Mouse (Mus musculus): ENCODE measurements at regions not wholly inside any gene's neighbourhood (a gene's known extent, or its start where the extent isn't known, plus 50 kb on each side); places are given as distances from the start of the nearest gene placed in this dataset.

GRCm38 (mm10) chr6:52423581-52424107, 110.3 kb downstream of the Evx1 start:
- Histone ChIP-seq H3K4me1 (ENCODE audit: control insufficient read depth, insufficient read depth, low read length) (no peaks in the 10 kb centered on the region), H3K9ac (replicated peaks; ENCODE audit: low read depth, low read length) (no peak overlapping the region), H3K4me3 (ENCODE audit: low read depth, low read length) (no peak overlapping the region), H3K4me2 (ENCODE audit: low read depth, low read length) (no peak overlapping the region), H3K9me3 (ENCODE audit: control insufficient read depth, low read length) (no peaks in the 10 kb centered on the region), H3K36me3 (ENCODE audit: control insufficient read depth, insufficient read depth, low read length) (no peaks in the 10 kb centered on the region), H3K27ac (ENCODE audit: low read depth, low read length) (no peak overlapping the region), H3K27me3 (ENCODE audit: control insufficient read depth, insufficient read depth, low read length) (no peaks in the 10 kb centered on the region)
- no peak for ATAC-seq (ENCODE audit: low read depth)
- 84% methylated on average over 7 of the region's 7 CpGs for WGBS

DNA sequence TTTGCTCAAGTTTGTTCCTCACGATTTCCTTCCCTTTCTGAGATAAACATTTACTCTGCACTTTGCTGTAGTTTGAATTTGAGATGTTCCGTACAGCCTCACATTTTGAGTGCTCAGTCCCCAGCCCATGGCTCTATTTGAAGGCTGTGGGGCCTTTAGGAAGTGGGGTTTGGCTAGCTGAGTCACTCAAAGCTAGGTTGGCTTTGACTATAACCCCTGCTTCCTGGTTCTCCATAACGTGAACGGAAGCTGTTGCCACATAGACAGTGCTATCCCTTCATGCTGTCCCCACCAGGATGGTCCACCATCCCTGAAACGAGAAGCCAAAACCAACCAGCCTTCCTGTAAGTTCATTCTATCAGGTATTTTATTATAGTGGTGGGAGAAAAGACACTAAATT, 111.1 kb downstream of the Evx1 start:
- 90% methylated on average over 5 of the region's 5 CpGs for WGBS

DNA sequence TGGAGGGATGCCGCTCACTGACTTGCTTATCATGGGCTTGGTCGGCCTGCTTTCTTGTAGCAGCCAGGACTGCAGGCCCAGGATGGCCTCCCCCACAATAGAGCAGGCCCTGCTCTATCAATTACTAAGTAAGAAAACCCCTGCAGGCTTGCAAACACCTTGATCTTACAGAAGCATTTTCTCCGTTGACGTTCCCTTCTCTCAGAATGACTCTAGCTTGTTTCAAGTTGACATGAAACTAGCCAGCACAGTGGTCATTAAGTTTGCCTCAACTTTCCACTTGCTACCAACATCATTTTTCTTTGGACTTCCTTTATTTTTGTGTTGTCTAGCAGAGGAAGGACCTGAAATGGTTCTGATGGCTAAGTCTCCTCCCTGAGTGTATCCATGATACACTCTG, 111.8 kb downstream of the Evx1 start:
- WGBS: 99% methylated on average over 4 of the region's 4 CpGs
- no peak for ATAC-seq (ENCODE audit: low read depth)
- no peaks in the 10 kb centered on the region for H3K4me1 ChIP-seq (ENCODE audit: control insufficient read depth, insufficient read depth, low read length)
- no peak overlapping the region for H3K4me2 ChIP-seq (ENCODE audit: low read depth, low read length)
- H3K36me3 ChIP-seq (ENCODE audit: control insufficient read depth, insufficient read depth, low read length): no peaks in the 10 kb centered on the region
- H3K27ac ChIP-seq (ENCODE audit: low read depth, low read length): no peak overlapping the region
- H3K9me3 ChIP-seq (ENCODE audit: control insufficient read depth, low read length): no peaks in the 10 kb centered on the region
- no peaks in the 10 kb centered on the region for H3K27me3 ChIP-seq (ENCODE audit: control insufficient read depth, insufficient read depth, low read length)
- no peak overlapping the region for H3K9ac ChIP-seq (replicated peaks; ENCODE audit: low read depth, low read length)
- no peak overlapping the region for H3K4me3 ChIP-seq (ENCODE audit: low read depth, low read length)

More for the DNA sequence above, 111.1 kb downstream of the Evx1 start:
- Histone ChIP-seq H3K27ac (ENCODE audit: low read depth, low read length) (no peak overlapping the region), H3K4me1 (ENCODE audit: control insufficient read depth, insufficient read depth, low read length) (no peaks in the 10 kb centered on the region), H3K4me2 (ENCODE audit: low read depth, low read length) (no peak overlapping the region), H3K27me3 (ENCODE audit: control insufficient read depth, insufficient read depth, low read length) (no peaks in the 10 kb centered on the region), H3K9ac (replicated peaks; ENCODE audit: low read depth, low read length) (no peak overlapping the region), H3K36me3 (ENCODE audit: control insufficient read depth, insufficient read depth, low read length) (no peaks in the 10 kb centered on the region), H3K9me3 (ENCODE audit: control insufficient read depth, low read length) (no peaks in the 10 kb centered on the region), H3K4me3 (ENCODE audit: low read depth, low read length) (no peak overlapping the region)
- ATAC-seq (ENCODE audit: low read depth): no peak

GRCm38 (mm10) chr6:52428489-52429203, 115.3 kb downstream of the Evx1 start:
- no peaks in the 10 kb centered on the region for H3K9me3 ChIP-seq (ENCODE audit: control insufficient read depth, low read length)
- H3K4me2 ChIP-seq (ENCODE audit: low read depth, low read length): no peak overlapping the region
- 75% methylated on average over 11 of the region's 11 CpGs for WGBS
- H3K4me3 ChIP-seq (ENCODE audit: low read depth, low read length): no peak overlapping the region
- H3K4me1 ChIP-seq (ENCODE audit: control insufficient read depth, insufficient read depth, low read length): no peaks in the 10 kb centered on the region
- ATAC-seq (ENCODE audit: low read depth): no peak
- H3K27ac ChIP-seq (ENCODE audit: low read depth, low read length): no peak overlapping the region
- no peaks in the 10 kb centered on the region for H3K36me3 ChIP-seq (ENCODE audit: control insufficient read depth, insufficient read depth, low read length)
- H3K27me3 ChIP-seq (ENCODE audit: control insufficient read depth, insufficient read depth, low read length): no peaks in the 10 kb centered on the region
- no peak overlapping the region for H3K9ac ChIP-seq (replicated peaks; ENCODE audit: low read depth, low read length)

- Histone ChIP-seq H3K4me2 (ENCODE audit: low read depth, low read length) (no peak overlapping the region), H3K4me3 (ENCODE audit: low read depth, low read length) (no peak overlapping the region), H3K4me1 (ENCODE audit: control insufficient read depth, insufficient read depth, low read length) (no peaks in the 10 kb centered on the region), H3K36me3 (ENCODE audit: control insufficient read depth, insufficient read depth, low read length) (no peaks in the 10 kb centered on the region), H3K9ac (replicated peaks; ENCODE audit: low read depth, low read length) (no peak overlapping the region), H3K27ac (ENCODE audit: low read depth, low read length) (no peak overlapping the region), H3K27me3 (ENCODE audit: control insufficient read depth, insufficient read depth, low read length) (no peaks in the 10 kb centered on the region), H3K9me3 (ENCODE audit: control insufficient read depth, low read length) (no peaks in the 10 kb centered on the region)
- 81% methylated on average over 5 of the region's 5 CpGs for WGBS
- no peak for ATAC-seq (ENCODE audit: low read depth)
Observed at GRCm38 (mm10) chr6:52429204-52429552, 115.9 kb downstream of the Evx1 start.

- Histone ChIP-seq H3K4me1 (ENCODE audit: control insufficient read depth, insufficient read depth, low read length) (no peaks in the 10 kb centered on the region), H3K4me2 (ENCODE audit: low read depth, low read length) (no peak overlapping the region), H3K27me3 (ENCODE audit: control insufficient read depth, insufficient read depth, low read length) (no peaks in the 10 kb centered on the region), H3K9me3 (ENCODE audit: control insufficient read depth, low read length) (no peaks in the 10 kb centered on the region), H3K4me3 (ENCODE audit: low read depth, low read length) (no peak overlapping the region), H3K27ac (ENCODE audit: low read depth, low read length) (no peak overlapping the region), H3K9ac (replicated peaks; ENCODE audit: low read depth, low read length) (no peak overlapping the region), H3K36me3 (ENCODE audit: control insufficient read depth, insufficient read depth, low read length) (no peaks in the 10 kb centered on the region)
- WGBS: 79% methylated on average over 2 of the region's 2 CpGs
- no peak for ATAC-seq (ENCODE audit: low read depth)
Observed at GRCm38 (mm10) chr6:52433234-52433633, 119.9 kb downstream of the Evx1 start.

DNA sequence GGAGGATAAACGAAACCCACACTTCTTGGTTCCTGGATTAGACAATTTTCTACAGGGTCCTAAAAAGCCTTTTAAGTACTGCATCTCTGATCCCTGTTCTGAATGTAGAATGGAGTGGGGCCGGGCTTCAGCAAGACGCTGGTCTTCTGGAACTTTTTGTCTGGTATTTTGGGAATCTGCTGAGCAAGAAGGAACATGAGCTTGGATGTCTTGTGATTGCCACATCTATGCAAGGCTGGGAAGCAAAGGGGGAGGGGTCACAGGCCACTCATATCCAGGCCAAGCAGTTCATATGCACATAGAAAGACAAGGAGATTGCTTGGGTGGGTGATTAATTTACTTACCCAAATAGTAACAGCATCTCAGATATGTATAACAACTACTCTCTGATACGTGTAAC, 121.5 kb downstream of the Evx1 start:
- H3K27ac ChIP-seq (ENCODE audit: low read depth, low read length): no peak overlapping the region
- H3K4me1 ChIP-seq (ENCODE audit: control insufficient read depth, insufficient read depth, low read length): no peaks in the 10 kb centered on the region
- no peak overlapping the region for H3K4me2 ChIP-seq (ENCODE audit: low read depth, low read length)
- no peak overlapping the region for H3K9ac ChIP-seq (replicated peaks; ENCODE audit: low read depth, low read length)
- WGBS: 85% methylated on average over 4 of the region's 4 CpGs
- no peaks in the 10 kb centered on the region for H3K36me3 ChIP-seq (ENCODE audit: control insufficient read depth, insufficient read depth, low read length)
- H3K9me3 ChIP-seq (ENCODE audit: control insufficient read depth, low read length): no peaks in the 10 kb centered on the region
- H3K27me3 ChIP-seq (ENCODE audit: control insufficient read depth, insufficient read depth, low read length): no peaks in the 10 kb centered on the region
- no peak overlapping the region for H3K4me3 ChIP-seq (ENCODE audit: low read depth, low read length)
- no peak for ATAC-seq (ENCODE audit: low read depth)

GRCm38 (mm10) chr6:52435358-52435757, 122.1 kb downstream of the Evx1 start:
- H3K9ac ChIP-seq (replicated peaks; ENCODE audit: low read depth, low read length): no peak overlapping the region
- H3K4me2 ChIP-seq (ENCODE audit: low read depth, low read length): no peak overlapping the region
- 88% methylated on average over 5 of the region's 5 CpGs for whole genome bisulfite sequencing
- ATAC-seq (ENCODE audit: low read depth): no peak
- no peaks in the 10 kb centered on the region for H3K4me1 ChIP-seq (ENCODE audit: control insufficient read depth, insufficient read depth, low read length)
- no peaks in the 10 kb centered on the region for H3K36me3 ChIP-seq (ENCODE audit: control insufficient read depth, insufficient read depth, low read length)
- no peak overlapping the region for H3K27ac ChIP-seq (ENCODE audit: low read depth, low read length)
- H3K27me3 ChIP-seq (ENCODE audit: control insufficient read depth, insufficient read depth, low read length): no peaks in the 10 kb centered on the region
- H3K4me3 ChIP-seq (ENCODE audit: low read depth, low read length): no peak overlapping the region
- H3K9me3 ChIP-seq (ENCODE audit: control insufficient read depth, low read length): no peaks in the 10 kb centered on the region

- 58% methylated on average over 8 of the region's 8 CpGs for WGBS
- H3K9me3 ChIP-seq (ENCODE audit: control insufficient read depth, low read length): no peaks in the 10 kb centered on the region
- no peak overlapping the region for H3K9ac ChIP-seq (replicated peaks; ENCODE audit: low read depth, low read length)
- no peak overlapping the region for H3K27ac ChIP-seq (ENCODE audit: low read depth, low read length)
- H3K36me3 ChIP-seq (ENCODE audit: control insufficient read depth, insufficient read depth, low read length): no peaks in the 10 kb centered on the region
- H3K27me3 ChIP-seq (ENCODE audit: control insufficient read depth, insufficient read depth, low read length): no peaks in the 10 kb centered on the region
- no peaks in the 10 kb centered on the region for H3K4me1 ChIP-seq (ENCODE audit: control insufficient read depth, insufficient read depth, low read length)
- no peak overlapping the region for H3K4me3 ChIP-seq (ENCODE audit: low read depth, low read length)
- H3K4me2 ChIP-seq (ENCODE audit: low read depth, low read length): no peak overlapping the region
- ATAC-seq (ENCODE audit: low read depth): no peak
Observed at GRCm38 (mm10) chr6:52438366-52438765, 125.1 kb downstream of the Evx1 start.

All from neural tube, embryonic 14.5 days (tissue).